Mouse (Mus musculus): ENCODE measurements around the gene Snx12. TPM values are rescaled to one million over a fixed set of nuclear protein-coding genes. Genes with fewer than 3 reads are reported as not detected.

The Snx12 gene
- polyA plus RNA-seq, 1 experiment: not detected

DNA sequence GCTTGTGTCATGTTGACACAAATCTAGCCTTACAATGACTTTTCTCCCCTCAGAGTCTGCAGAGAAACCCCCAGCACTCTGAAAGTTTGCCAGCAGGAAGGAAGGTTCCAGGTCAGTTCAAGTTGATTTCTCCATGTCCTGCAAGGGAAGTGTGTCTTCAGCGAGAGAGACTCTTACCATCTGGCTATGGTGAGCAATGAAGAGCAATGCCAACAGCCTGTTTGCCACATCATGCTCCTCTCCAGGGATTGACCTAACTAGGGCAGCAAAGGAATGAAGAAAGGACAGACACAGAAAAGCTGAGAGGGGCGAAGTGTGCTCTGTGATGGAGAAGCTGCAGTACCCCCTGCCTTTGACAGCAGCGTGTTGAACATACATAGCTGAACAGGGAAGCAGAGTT lies 59.8 kb downstream of the Snx12 start:
- no peak overlapping the region for H3K27ac ChIP-seq (ENCODE audit: insufficient read depth, low read depth, low read length)
- 90% methylated on average over 3 of the region's 3 CpGs for WGBS
- TF ChIP-seq POLR2A (IDR thresholded peaks at IDR 0.05; ENCODE audit: insufficient read depth, low read depth, low read length) (no peak), CTCF (IDR thresholded peaks at IDR 0.05; ENCODE audit: insufficient read depth, low read depth, low read length) (no peak)
- H3K4me1 ChIP-seq (ENCODE audit: control insufficient read depth, insufficient read depth, low read length): no peaks in the 10 kb centered on the region
- H3K4me3 ChIP-seq (ENCODE audit: insufficient read depth, low read depth, low read length): no peak overlapping the region

DNA sequence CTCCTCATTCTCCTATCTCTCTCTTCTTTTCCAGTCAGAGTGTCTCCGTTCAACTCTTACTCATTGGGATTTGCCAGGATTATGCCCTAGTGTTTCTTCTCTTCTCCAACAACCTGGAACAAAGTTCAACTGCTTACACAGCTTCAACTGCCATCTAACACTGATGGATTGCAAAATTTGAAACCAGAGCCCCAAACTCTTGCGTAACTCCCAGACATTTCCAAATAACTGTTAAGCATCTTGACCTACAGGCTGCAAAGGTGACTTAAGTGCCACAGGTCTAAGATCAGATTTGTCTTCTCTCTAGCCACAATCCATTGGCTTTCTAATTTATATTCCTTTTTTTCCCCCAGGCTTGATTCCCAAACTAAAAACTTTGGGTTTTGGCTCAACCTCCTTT lies 64.9 kb downstream of the Snx12 start:
- WGBS: 90% methylated on average over 2 of the region's 2 CpGs
- no peaks in the 10 kb centered on the region for H3K4me1 ChIP-seq (ENCODE audit: control insufficient read depth, insufficient read depth, low read length)
- TF ChIP-seq CTCF (IDR thresholded peaks at IDR 0.05; ENCODE audit: insufficient read depth, low read depth, low read length) (no peak), POLR2A (IDR thresholded peaks at IDR 0.05; ENCODE audit: insufficient read depth, low read depth, low read length) (no peak)
- H3K4me3 ChIP-seq (ENCODE audit: insufficient read depth, low read depth, low read length): no peak overlapping the region
- no peak overlapping the region for H3K27ac ChIP-seq (ENCODE audit: insufficient read depth, low read depth, low read length)

DNA sequence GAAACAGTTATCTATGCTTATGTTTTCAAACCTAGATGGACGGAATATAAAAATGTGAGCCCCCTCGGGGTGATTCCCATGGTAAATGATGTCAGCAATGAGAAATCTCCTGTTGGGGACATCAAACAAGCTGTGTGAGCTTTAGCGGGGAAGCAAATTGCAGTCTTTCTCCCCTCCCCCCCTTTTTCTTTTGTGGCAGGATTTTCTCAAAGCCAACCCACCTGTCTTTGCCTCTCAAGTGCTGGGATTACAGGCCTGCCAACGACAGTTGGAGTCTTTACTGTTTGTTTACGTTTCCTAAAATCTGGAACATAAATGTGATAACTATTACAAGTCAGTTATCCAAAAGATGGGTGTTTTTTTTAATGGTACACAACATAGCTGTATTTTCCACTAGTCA lies 66.0 kb downstream of the Snx12 start:
- WGBS: 42% methylated on average over 5 of the region's 5 CpGs
- no peaks in the 10 kb centered on the region for H3K4me1 ChIP-seq (ENCODE audit: control insufficient read depth, insufficient read depth, low read length)
- no peak overlapping the region for H3K27ac ChIP-seq (ENCODE audit: insufficient read depth, low read depth, low read length)
- TF ChIP-seq POLR2A (IDR thresholded peaks at IDR 0.05; ENCODE audit: insufficient read depth, low read depth, low read length): no peak
- TF ChIP-seq CTCF (IDR thresholded peaks at IDR 0.05; ENCODE audit: insufficient read depth, low read depth, low read length): no peak
- H3K4me3 ChIP-seq (ENCODE audit: insufficient read depth, low read depth, low read length): no peak overlapping the region

DNA sequence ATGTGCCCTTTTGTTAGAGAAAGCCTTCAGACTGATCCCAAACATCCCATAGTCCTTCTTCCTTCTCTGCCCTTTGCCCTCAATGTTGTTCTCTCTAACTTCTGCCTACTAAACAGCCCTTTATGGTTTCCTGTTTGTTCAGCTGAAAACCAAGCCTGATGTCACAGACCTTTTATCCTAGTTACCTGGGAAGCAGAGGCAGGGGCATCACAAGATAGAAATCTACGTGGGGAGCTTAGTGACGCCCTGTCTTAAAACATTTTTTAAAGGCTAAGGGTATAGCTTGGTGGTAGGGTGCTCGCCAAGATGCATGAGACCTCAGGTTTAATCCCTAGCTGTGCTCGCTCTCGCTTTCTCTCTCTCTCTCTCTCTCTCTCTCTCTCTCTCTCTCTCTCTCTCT lies 74.9 kb downstream of the Snx12 start:
- Histone ChIP-seq H3K4me1 (ENCODE audit: control insufficient read depth, insufficient read depth, low read length) (no peaks in the 10 kb centered on the region), H3K27ac (ENCODE audit: insufficient read depth, low read depth, low read length) (no peak overlapping the region), H3K4me3 (ENCODE audit: insufficient read depth, low read depth, low read length) (no peak overlapping the region)
- 80% methylated on average over 5 of the region's 5 CpGs for WGBS
- TF ChIP-seq POLR2A (IDR thresholded peaks at IDR 0.05; ENCODE audit: insufficient read depth, low read depth, low read length) (no peak), CTCF (IDR thresholded peaks at IDR 0.05; ENCODE audit: insufficient read depth, low read depth, low read length) (no peak)

DNA sequence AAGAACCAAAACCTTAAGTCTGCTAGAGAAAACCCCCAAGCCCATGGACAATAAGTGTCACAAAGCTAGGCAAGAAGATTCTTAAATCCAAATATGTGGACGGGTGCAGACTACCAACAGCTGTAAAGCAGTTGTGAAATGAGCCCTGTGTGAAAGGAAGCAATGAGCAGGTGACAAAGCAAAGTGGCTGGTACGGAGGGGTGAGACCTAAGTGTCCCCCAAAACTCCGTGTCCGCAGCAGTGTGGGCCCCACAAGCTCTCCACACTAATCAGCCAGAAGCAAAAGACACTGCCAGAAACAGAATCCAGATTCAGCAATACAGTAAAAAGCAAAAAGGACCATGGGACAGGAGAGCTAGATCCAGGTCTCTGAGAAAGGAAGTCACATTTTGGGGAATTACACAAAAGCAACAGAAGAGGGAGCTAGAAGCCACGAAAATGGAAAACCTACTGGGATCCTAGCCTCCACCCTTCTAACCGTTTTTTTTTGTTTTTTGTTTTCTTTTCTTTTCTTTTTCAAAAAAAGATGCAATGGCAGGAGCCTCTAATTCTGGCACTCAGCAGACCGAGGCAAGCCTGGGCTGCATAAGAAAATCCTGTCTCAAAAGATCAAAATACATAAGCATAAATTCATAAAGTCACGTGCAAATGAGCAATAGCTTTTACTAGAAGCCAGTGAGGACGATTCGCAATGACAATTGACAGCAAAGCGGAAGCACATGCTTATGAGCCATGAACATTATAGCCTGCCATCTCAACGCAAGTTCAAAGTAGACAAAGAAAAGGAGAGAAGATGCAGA lies 90.2 kb downstream of the Snx12 start:
- no peak overlapping the region for H3K4me3 ChIP-seq (ENCODE audit: insufficient read depth, low read depth, low read length)
- peak overlapping the region; percentile 26; the same call in 1 of the 2 replicates for H3K27ac ChIP-seq (ENCODE audit: insufficient read depth, low read depth, low read length)
- 24% methylated on average over 12 of the region's 12 CpGs for WGBS
- TF ChIP-seq CTCF (IDR thresholded peaks at IDR 0.05; ENCODE audit: insufficient read depth, low read depth, low read length): no peak
- TF ChIP-seq POLR2A (IDR thresholded peaks at IDR 0.05; ENCODE audit: insufficient read depth, low read depth, low read length): no peak
- H3K4me1 ChIP-seq (ENCODE audit: control insufficient read depth, insufficient read depth, low read length): no peaks in the 10 kb centered on the region

DNA sequence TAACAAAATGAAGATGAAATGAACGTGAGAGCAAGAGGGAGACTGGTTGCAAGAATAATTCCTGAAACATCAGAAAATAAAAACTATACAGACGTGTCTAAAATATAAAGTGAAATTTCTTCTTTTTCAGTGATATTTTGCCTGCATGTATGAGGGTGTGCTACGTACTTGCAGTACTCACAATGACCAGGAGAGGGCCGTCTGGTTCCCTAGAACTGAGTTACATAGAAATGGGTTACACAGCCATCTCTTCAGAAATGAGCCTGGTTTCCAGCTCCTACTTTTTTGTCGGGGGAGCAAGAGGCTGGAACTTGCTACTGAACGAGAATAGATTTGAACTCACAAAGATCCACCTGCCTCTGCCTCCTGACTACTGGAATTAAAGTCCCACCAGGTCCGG lies 91.4 kb downstream of the Snx12 start:
- Histone ChIP-seq H3K4me1 (ENCODE audit: control insufficient read depth, insufficient read depth, low read length) (no peaks in the 10 kb centered on the region), H3K27ac (ENCODE audit: insufficient read depth, low read depth, low read length) (no peak overlapping the region), H3K4me3 (ENCODE audit: insufficient read depth, low read depth, low read length) (no peak overlapping the region)
- TF ChIP-seq CTCF (IDR thresholded peaks at IDR 0.05; ENCODE audit: insufficient read depth, low read depth, low read length) (no peak), POLR2A (IDR thresholded peaks at IDR 0.05; ENCODE audit: insufficient read depth, low read depth, low read length) (no peak)
- 25% methylated on average over 7 of the region's 7 CpGs for WGBS

DNA sequence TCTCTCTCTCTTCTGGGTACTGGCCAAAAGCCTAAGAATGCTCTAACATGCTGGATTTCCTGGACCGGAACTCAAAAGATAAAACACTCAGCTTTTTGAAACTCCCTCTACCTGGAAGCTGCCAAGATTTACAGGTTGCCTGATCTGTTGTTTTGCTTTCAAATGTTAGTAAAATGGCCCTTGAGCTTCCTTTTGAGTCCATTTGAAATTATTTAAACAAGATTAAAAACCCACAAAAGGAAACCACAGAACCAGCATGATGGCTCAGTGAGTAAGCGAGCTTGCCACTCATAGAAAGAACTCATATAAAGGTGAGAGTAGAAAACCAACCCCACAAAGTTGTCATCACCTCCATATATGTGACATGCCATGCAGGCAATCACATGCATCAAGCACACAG lies 93.8 kb downstream of the Snx12 start:
- Histone ChIP-seq H3K4me1 (ENCODE audit: control insufficient read depth, insufficient read depth, low read length) (no peaks in the 10 kb centered on the region), H3K4me3 (ENCODE audit: insufficient read depth, low read depth, low read length) (no peak overlapping the region), H3K27ac (ENCODE audit: insufficient read depth, low read depth, low read length) (no peak overlapping the region)
- WGBS: 65% methylated on average over 2 of the region's 2 CpGs
- TF ChIP-seq POLR2A (IDR thresholded peaks at IDR 0.05; ENCODE audit: insufficient read depth, low read depth, low read length) (no peak), CTCF (IDR thresholded peaks at IDR 0.05; ENCODE audit: insufficient read depth, low read depth, low read length) (no peak)

DNA sequence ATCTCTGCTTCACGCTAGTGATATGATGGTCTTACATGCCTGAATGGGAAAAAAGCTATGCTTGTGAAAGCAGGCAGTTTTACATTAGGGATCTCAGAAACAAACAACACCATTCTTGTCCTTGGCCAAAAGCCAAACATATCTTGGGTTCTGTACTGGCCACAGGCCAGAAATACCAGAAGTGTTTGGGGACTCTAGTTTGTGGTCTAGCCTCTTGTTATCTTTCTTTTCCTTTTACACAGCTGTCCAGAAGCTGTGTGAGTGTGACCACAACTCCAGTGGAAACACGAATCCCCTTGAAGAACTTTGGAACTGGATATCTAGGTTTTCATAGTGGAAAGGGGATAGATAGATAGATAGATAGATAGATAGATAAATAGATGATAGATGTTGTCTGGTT lies 95.4 kb downstream of the Snx12 start:
- Histone ChIP-seq H3K27ac (ENCODE audit: insufficient read depth, low read depth, low read length) (no peak overlapping the region), H3K4me3 (ENCODE audit: insufficient read depth, low read depth, low read length) (no peak overlapping the region), H3K4me1 (ENCODE audit: control insufficient read depth, insufficient read depth, low read length) (no peaks in the 10 kb centered on the region)
- TF ChIP-seq CTCF (IDR thresholded peaks at IDR 0.05; ENCODE audit: insufficient read depth, low read depth, low read length) (no peak), POLR2A (IDR thresholded peaks at IDR 0.05; ENCODE audit: insufficient read depth, low read depth, low read length) (no peak)
- WGBS: 61% methylated on average over 2 of the region's 2 CpGs

DNA sequence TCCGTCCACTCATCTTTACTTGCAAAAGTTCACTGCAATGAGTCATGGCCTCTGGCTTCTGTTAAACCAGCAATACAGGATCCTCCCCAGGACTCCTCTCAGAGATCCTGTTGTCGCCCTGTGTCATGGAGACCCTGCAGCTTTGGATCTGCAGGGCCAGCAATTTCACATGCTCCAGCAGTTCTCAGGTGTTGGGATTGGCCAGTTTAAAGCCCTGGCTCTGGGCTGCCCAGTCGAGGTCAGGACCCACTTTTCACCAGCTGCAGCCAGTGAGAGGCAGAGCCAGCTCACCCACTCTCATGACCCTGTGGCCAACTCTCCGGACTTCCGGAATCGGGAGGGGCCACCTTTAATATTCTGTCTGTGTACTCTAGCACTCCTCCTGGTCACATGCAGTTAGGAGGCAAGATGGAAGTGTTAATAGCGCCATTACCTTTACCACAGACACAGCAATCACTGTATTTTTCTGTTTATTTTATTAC lies 95.8 kb downstream of the Snx12 start:
- Histone ChIP-seq H3K4me1 (ENCODE audit: control insufficient read depth, insufficient read depth, low read length) (no peaks in the 10 kb centered on the region), H3K27ac (ENCODE audit: insufficient read depth, low read depth, low read length) (no peak overlapping the region), H3K4me3 (ENCODE audit: insufficient read depth, low read depth, low read length) (no peak overlapping the region)
- TF ChIP-seq CTCF (IDR thresholded peaks at IDR 0.05; ENCODE audit: insufficient read depth, low read depth, low read length) (no peak), POLR2A (IDR thresholded peaks at IDR 0.05; ENCODE audit: insufficient read depth, low read depth, low read length) (no peak)
- WGBS: 67% methylated on average over 7 of the region's 7 CpGs
